Mouse (Mus musculus): ENCODE data around the gene Tax1bp3. TPM values are rescaled to one million over a fixed set of nuclear protein-coding genes. Genes with fewer than 3 reads are reported as not detected.

Gene Tax1bp3
- 85.2 TPM for polyA plus RNA-seq (2012; fragmentation: generic; extraction: Trizol)

- Histone ChIP-seq H3K36me3 (ENCODE audit: control insufficient read depth, insufficient read depth) (peaks cover 9% of the 10 kb centered on the region), H3K27me3 (ENCODE audit: control insufficient read depth, insufficient read depth, insufficient read length) (no peaks in the 10 kb centered on the region), H3K79me2 (ENCODE audit: control insufficient read depth, insufficient read depth) (peaks cover 65% of the 10 kb centered on the region), H3K4me3 (peak within 1 kb of the TSS; percentile 77), H3K4me2 (ENCODE audit: low read depth) (peak within 1 kb of the TSS; percentile 98), H3ac (ENCODE audit: control insufficient read depth, insufficient read length) (peak within 1 kb of the TSS; percentile 92)
- peak in 1 of 3 experiments; percentile 7 for TF ChIP-seq MYOG (IDR thresholded peaks at IDR 0.05; ENCODE audit: control insufficient read depth in 1 of 3, insufficient read depth in 1 of 3, insufficient read length in 2 of 3, low read depth in 2 of 3)
- TF ChIP-seq POLR2A (IDR thresholded peaks at IDR 0.05; ENCODE audit: insufficient read length, low read depth), result peak; percentile 75
- TF ChIP-seq SRF (IDR thresholded peaks at IDR 0.05; ENCODE audit: control insufficient read depth, insufficient read length, low read depth), result peak; percentile 39
- no peak for TF ChIP-seq TCF12 (IDR thresholded peaks at IDR 0.05; ENCODE audit: insufficient read depth, poor library complexity, severe bottlenecking)
- no peak for TF ChIP-seq USF1 (IDR thresholded peaks at IDR 0.05; ENCODE audit: low read depth)
- peak; percentile 76 for TF ChIP-seq POLR2AphosphoS2 (IDR thresholded peaks at IDR 0.05; ENCODE audit: insufficient read length, low read depth)
- TF ChIP-seq MAX (IDR thresholded peaks at IDR 0.05; ENCODE audit: low read depth), result no peak
- no peak for TF ChIP-seq E2F4 (IDR thresholded peaks at IDR 0.05; ENCODE audit: insufficient read depth)
- no peak for TF ChIP-seq REST (IDR thresholded peaks at IDR 0.05; ENCODE audit: insufficient read depth, insufficient read length)
- no peak for TF ChIP-seq CEBPB (IDR thresholded peaks at IDR 0.05; ENCODE audit: insufficient read depth, poor library complexity, severe bottlenecking)
- no peak for TF ChIP-seq MYOD1 (IDR thresholded peaks at IDR 0.05; ENCODE audit: control insufficient read depth in 1 of 3, insufficient read length in 2 of 3, low read depth in 2 of 3)
- no peak for TF ChIP-seq TCF3 (IDR thresholded peaks at IDR 0.05; ENCODE audit: insufficient read length, low read depth)
Observed at GRCm38 (mm10) chr11:73176608-73177508, at the start of gene Tax1bp3, which contains the start of gene Emc6. Gene Tax1bp3 (plus strand): TSS chr11:73177083. Gene Emc6 (minus strand): TSS chr11:73177037.

- no peak for TF ChIP-seq REST (IDR thresholded peaks at IDR 0.05; ENCODE audit: insufficient read depth, insufficient read length)
- TF ChIP-seq MYOG (IDR thresholded peaks at IDR 0.05; ENCODE audit: control insufficient read depth in 1 of 3, insufficient read depth in 1 of 3, insufficient read length in 2 of 3, low read depth in 2 of 3), result no peak
- no peak for TF ChIP-seq TCF3 (IDR thresholded peaks at IDR 0.05; ENCODE audit: insufficient read length, low read depth)
- no peak for TF ChIP-seq E2F4 (IDR thresholded peaks at IDR 0.05; ENCODE audit: insufficient read depth)
- no peak for TF ChIP-seq CEBPB (IDR thresholded peaks at IDR 0.05; ENCODE audit: insufficient read depth, poor library complexity, severe bottlenecking)
- Histone ChIP-seq H3K4me3 (no peak overlapping the region), H3ac (ENCODE audit: control insufficient read depth, insufficient read length) (no peak overlapping the region), H3K4me2 (ENCODE audit: low read depth) (no peak overlapping the region), H3K27me3 (ENCODE audit: control insufficient read depth, insufficient read depth, insufficient read length) (no peaks in the 10 kb centered on the region), H3K36me3 (ENCODE audit: control insufficient read depth, insufficient read depth) (no peaks in the 10 kb centered on the region), H3K79me2 (ENCODE audit: control insufficient read depth, insufficient read depth) (peaks cover 30% of the 10 kb centered on the region)
Observed at GRCm38 (mm10) chr11:73131020-73131419, 45.9 kb upstream of the Tax1bp3 start.

- Histone ChIP-seq H3ac (ENCODE audit: control insufficient read depth, insufficient read length) (no peak overlapping the region), H3K4me3 (no peak overlapping the region), H3K36me3 (ENCODE audit: control insufficient read depth, insufficient read depth) (no peaks in the 10 kb centered on the region), H3K27me3 (ENCODE audit: control insufficient read depth, insufficient read depth, insufficient read length) (no peaks in the 10 kb centered on the region), H3K79me2 (ENCODE audit: control insufficient read depth, insufficient read depth) (peaks cover 46% of the 10 kb centered on the region), H3K4me2 (ENCODE audit: low read depth) (no peak overlapping the region)
- TF ChIP-seq SRF (IDR thresholded peaks at IDR 0.05; ENCODE audit: control insufficient read depth, insufficient read length, low read depth) (no peak), TCF3 (IDR thresholded peaks at IDR 0.05; ENCODE audit: insufficient read length, low read depth) (no peak)
Observed at GRCm38 (mm10) chr11:73132999-73133398, 43.9 kb upstream of the Tax1bp3 start.

- H3K79me2 ChIP-seq (ENCODE audit: control insufficient read depth, insufficient read depth), result peaks cover 46% of the 10 kb centered on the region
- H3K27me3 ChIP-seq (ENCODE audit: control insufficient read depth, insufficient read depth, insufficient read length), result no peaks in the 10 kb centered on the region
- H3K36me3 ChIP-seq (ENCODE audit: control insufficient read depth, insufficient read depth), result no peaks in the 10 kb centered on the region
- H3K4me2 ChIP-seq (ENCODE audit: low read depth), result peak overlapping the region; percentile 25
- no peak overlapping the region for H3K4me3 ChIP-seq
- no peak for TF ChIP-seq E2F4 (IDR thresholded peaks at IDR 0.05; ENCODE audit: insufficient read depth)
- TF ChIP-seq SRF (IDR thresholded peaks at IDR 0.05; ENCODE audit: control insufficient read depth, insufficient read length, low read depth), result no peak
- TF ChIP-seq POLR2A (IDR thresholded peaks at IDR 0.05; ENCODE audit: insufficient read length, low read depth), result no peak
- no peak overlapping the region for H3ac ChIP-seq (ENCODE audit: control insufficient read depth, insufficient read length)
Observed at GRCm38 (mm10) chr11:73134222-73134621, 42.7 kb upstream of the Tax1bp3 start.

- Histone ChIP-seq H3K4me2 (ENCODE audit: low read depth) (peak overlapping the region; percentile 68), H3K36me3 (ENCODE audit: control insufficient read depth, insufficient read depth) (no peaks in the 10 kb centered on the region), H3K4me3 (peak overlapping the region; percentile 60), H3ac (ENCODE audit: control insufficient read depth, insufficient read length) (no peak overlapping the region), H3K27me3 (ENCODE audit: control insufficient read depth, insufficient read depth, insufficient read length) (no peaks in the 10 kb centered on the region), H3K79me2 (ENCODE audit: control insufficient read depth, insufficient read depth) (peaks cover 46% of the 10 kb centered on the region)
- TF ChIP-seq CEBPB (IDR thresholded peaks at IDR 0.05; ENCODE audit: insufficient read depth, poor library complexity, severe bottlenecking) (no peak), TCF3 (IDR thresholded peaks at IDR 0.05; ENCODE audit: insufficient read length, low read depth) (no peak), MAX (IDR thresholded peaks at IDR 0.05; ENCODE audit: low read depth) (no peak), E2F4 (IDR thresholded peaks at IDR 0.05; ENCODE audit: insufficient read depth) (no peak), SRF (IDR thresholded peaks at IDR 0.05; ENCODE audit: control insufficient read depth, insufficient read length, low read depth) (no peak), REST (IDR thresholded peaks at IDR 0.05; ENCODE audit: insufficient read depth, insufficient read length) (no peak)
Observed at GRCm38 (mm10) chr11:73136587-73136986, 40.3 kb upstream of the Tax1bp3 start.

All from myocyte (in vitro differentiated cells).